Mouse (Mus musculus) embryonic stem cell, embryonic (primary cell): ENCODE results near the gene Cd2bp2.

ENCODE experiments used
- CTCF ChIA-PET, 4 experiments: fragments of 300-600 bp in 2 of 4; fragments of 350-600 bp in 2 of 4; sonication (Branson Sonifier 250); formaldehyde crosslinking; loops; one replicate each; lab custom pipeline; 2022; ENCODE audit warnings: inconsistent platforms in 2 of 4; lab: Charles Lee
- POLR2A ChIA-PET, 4 experiments: fragments of 300-600 bp in 2 of 4; fragments of 350-600 bp in 2 of 4; sonication (Branson Sonifier 250); formaldehyde crosslinking; loops; one replicate each; lab custom pipeline; 2022; ENCODE audit warnings: antibody characterized with exemption in 4 of 4, inconsistent platforms in 1 of 4; lab: Charles Lee

Cd2bp2 gene

GRCm38 (mm10) chr7:127187351-127187750, 8.5 kb downstream of the Cd2bp2 start:
- CTCF ChIA-PET: interaction anchor here in 3 of 4 experiments (0.6 to 2.1 kb wide), 4 partner anchors 22 to 122 kb away, joined by 3 to 4 read pairs (median 4); no protein-coding TSS in a partner anchor
- POLR2A ChIA-PET: interaction anchor here (0.6 to 15.0 kb wide), 13 partner anchors 10 to 205 kb away, joined by 3 to 162 read pairs (median 4); no protein-coding TSS in a partner anchor

- CTCF ChIA-PET: interaction anchor here in 2 of 4 experiments (0.6 to 2.1 kb wide), 6 partner anchors 9 to 727 kb away, joined by 3 to 4 read pairs (median 3); partner anchors contain the start of gene Kat8 (in 1 of the 2)
- POLR2A ChIA-PET: interaction anchor here in 2 of 4 experiments (0.8 to 15.0 kb wide), 6 partner anchors 9 to 72 kb away, joined by 3 to 162 read pairs (median 4); no protein-coding TSS in a partner anchor
Measured at GRCm38 (mm10) chr7:127185601-127186000, 10.2 kb downstream of the Cd2bp2 start.

- POLR2A ChIA-PET: interaction anchor here in 3 of 4 experiments (0.6 to 2.0 kb wide), 6 partner anchors 11 to 234 kb away, joined by 3 to 11 read pairs (median 4); partner anchors contain the start of genes Cd2bp2 (in 1 of the 3) and Maz (in 1 of the 3)
- CTCF ChIA-PET: interaction anchor here in 3 of 4 experiments (0.6 to 1.2 kb wide), 6 partner anchors 8 to 312 kb away, joined by 3 to 7 read pairs (median 4); no protein-coding TSS in a partner anchor
Measured at GRCm38 (mm10) chr7:127184720-127185119, 11.1 kb downstream of the Cd2bp2 start.

GRCm38 (mm10) chr7:127183828-127184227, 12.0 kb downstream of the Cd2bp2 start:
- POLR2A ChIA-PET: interaction anchor here in 2 of 4 experiments (0.9 to 2.6 kb wide), 9 partner anchors 9 to 73 kb away, joined by 3 to 11 read pairs (median 6); partner anchors contain the start of gene Cd2bp2 (in 1 of the 2)

DNA sequence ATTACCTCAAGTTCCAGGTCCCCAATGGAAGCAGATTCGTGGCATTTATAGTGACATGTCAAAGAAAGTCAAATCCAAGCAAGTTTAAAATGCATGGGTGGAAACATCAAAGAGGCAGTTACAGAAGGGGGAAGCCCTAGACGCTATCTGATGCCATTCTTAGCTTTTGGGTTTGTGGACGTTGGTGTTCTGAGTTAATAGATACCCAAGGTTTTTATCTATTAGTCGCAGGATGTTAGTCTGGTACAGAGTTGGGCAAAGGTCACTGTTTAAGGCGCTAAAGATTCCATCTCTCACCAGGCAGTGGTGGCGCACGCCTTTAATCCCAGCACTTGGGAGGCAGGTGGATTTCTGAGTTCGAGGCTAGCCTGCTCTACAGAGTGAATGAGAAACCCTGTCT, 12.5 kb downstream of the Cd2bp2 start:
- ChIA-PET CTCF (interaction anchor here in 2 of 4 experiments (0.7 to 3.6 kb wide), 7 partner anchors 12 to 385 kb away, joined by 3 to 20 read pairs (median 5); no protein-coding TSS in a partner anchor), POLR2A (interaction anchor here in 3 of 4 experiments (0.6 to 2.6 kb wide), 16 partner anchors 9 to 77 kb away, joined by 3 to 11 read pairs (median 4); partner anchors contain the start of genes Cd2bp2 (in 1 of the 3), Dctpp1 (in 1 of the 3), Sept1 (in 1 of the 3) and Zfp553 (in 1 of the 3))

More at GRCm38 (mm10) chr7:127183828-127184227, 12.0 kb downstream of the Cd2bp2 start:
- CTCF ChIA-PET: interaction anchor here (0.6 to 1.5 kb wide), 10 partner anchors 9 to 436 kb away, joined by 3 to 5 read pairs (median 3); no protein-coding TSS in a partner anchor

GRCm38 (mm10) chr7:127181724-127182123, 14.1 kb downstream of the Cd2bp2 start:
- POLR2A ChIA-PET: interaction anchor here (0.6 to 2.6 kb wide), 24 partner anchors 8 to 434 kb away, joined by 3 to 11 read pairs (median 4); partner anchors contain the start of genes Qprt (in 1 of the 4), Sept1 (in 1 of the 4), Spn (in 1 of the 4) and Zfp553 (in 1 of the 4)

GRCm38 (mm10) chr7:127180783-127181182, 15.1 kb downstream of the Cd2bp2 start:
- POLR2A ChIA-PET: interaction anchor here in 2 of 4 experiments (0.6 to 2.6 kb wide), 2 partner anchors 10 to 53 kb away, joined by 9 to 11 read pairs; no protein-coding TSS in a partner anchor
- CTCF ChIA-PET: interaction anchor here in 3 of 4 experiments (0.6 to 3.6 kb wide), 4 partner anchors 10 to 567 kb away, joined by 3 to 20 read pairs (median 9); no protein-coding TSS in a partner anchor

More at GRCm38 (mm10) chr7:127181724-127182123, 14.1 kb downstream of the Cd2bp2 start:
- CTCF ChIA-PET: interaction anchor here (0.6 to 3.6 kb wide), 57 partner anchors 8 to 1169 kb away, joined by 3 to 22 read pairs (median 4); partner anchors contain the start of genes 4930451I11Rik (in 1 of the 4), AI467606 (in 1 of the 4), Cd2bp2 (in 1 of the 4) and Mapk3 (in 1 of the 4)

GRCm38 (mm10) chr7:127176937-127177336, 18.9 kb downstream of the Cd2bp2 start:
- ChIA-PET CTCF (interaction anchor here in 3 of 4 experiments (0.5 to 1.3 kb wide), 10 partner anchors 9 to 479 kb away, joined by 3 to 6 read pairs (median 3); no protein-coding TSS in a partner anchor), POLR2A (interaction anchor here in 3 of 4 experiments (0.6 to 2.7 kb wide), 17 partner anchors 9 to 378 kb away, joined by 3 to 11 read pairs (median 3); partner anchors contain the start of genes Qprt (in 1 of the 3) and Zfp771 (in 1 of the 3))

DNA sequence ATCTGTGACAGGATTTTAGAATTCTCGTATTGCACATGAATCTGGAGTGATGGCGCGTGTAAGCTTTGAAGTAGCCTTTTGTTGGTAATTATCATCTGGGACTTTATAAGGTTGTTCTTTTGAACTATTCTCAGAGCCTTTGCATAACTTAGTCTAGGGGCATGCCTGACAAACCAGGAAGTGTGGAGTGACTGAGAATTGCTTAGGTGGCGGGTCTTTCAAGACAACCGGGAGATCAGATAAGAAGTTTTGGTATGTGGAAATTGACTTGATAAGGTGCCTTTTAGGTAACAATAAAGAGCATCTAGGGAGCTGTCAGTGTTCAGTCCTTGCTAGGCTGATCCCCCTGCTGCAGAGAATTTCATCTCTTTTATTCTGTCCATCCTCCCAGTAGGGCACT, 29.3 kb downstream of the Cd2bp2 start:
- ChIA-PET CTCF (no interaction called here), POLR2A (no interaction called here)

GRCm38 (mm10) chr7:127165607-127166493, 30.0 kb downstream of the Cd2bp2 start:
- POLR2A ChIA-PET: interaction anchor here (0.5 to 1.8 kb wide), 5 partner anchors 11 to 28 kb away, joined by 3 to 7 read pairs (median 3); no protein-coding TSS in a partner anchor
- CTCF ChIA-PET: interaction anchor here (0.5 to 1.0 kb wide), 5 partner anchors 16 to 410 kb away, joined by 3 to 5 read pairs (median 3); no protein-coding TSS in a partner anchor

- ChIA-PET POLR2A (interaction anchor here in 2 of 4 experiments (0.5 to 1.6 kb wide), 4 partner anchors 14 to 702 kb away, joined by 3 to 4 read pairs (median 4); no protein-coding TSS in a partner anchor), CTCF (interaction anchor here in 1 of 4 experiments (1.0 kb wide), 1 partner anchor 18 kb away, joined by 3 read pairs; no protein-coding TSS in a partner anchor)
Measured at GRCm38 (mm10) chr7:127164002-127164401, 31.8 kb downstream of the Cd2bp2 start.

DNA sequence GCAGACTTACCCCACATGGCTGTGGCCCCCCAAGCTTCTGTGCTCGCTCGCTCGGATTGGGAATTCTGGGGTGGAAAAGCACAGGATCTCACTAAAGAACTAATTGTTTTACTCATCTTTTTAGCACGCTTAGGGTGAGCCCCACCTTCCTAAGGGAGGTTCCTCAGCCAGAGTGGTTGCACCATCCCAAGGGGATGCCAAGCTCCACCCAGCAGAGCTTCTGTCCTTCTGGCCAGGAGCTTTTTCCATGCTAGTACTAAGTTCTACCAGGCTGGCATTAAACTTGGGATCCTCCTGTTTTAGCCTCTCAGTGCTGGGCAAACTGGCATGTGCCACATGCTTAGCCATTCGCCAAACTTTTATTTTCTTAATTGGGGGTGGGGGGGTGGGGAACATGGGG, 33.3 kb downstream of the Cd2bp2 start:
- ChIA-PET POLR2A (interaction anchor here in 3 of 4 experiments (0.6 to 1.4 kb wide), 4 partner anchors 13 to 350 kb away, joined by 3 read pairs; no protein-coding TSS in a partner anchor), CTCF (interaction anchor here in 1 of 4 experiments (0.6 kb wide), 1 partner anchor 46 kb away, joined by 4 read pairs; no protein-coding TSS in a partner anchor)

GRCm38 (mm10) chr7:127157548-127157947, 38.3 kb downstream of the Cd2bp2 start:
- ChIA-PET CTCF (no interaction called here), POLR2A (interaction anchor here in 1 of 4 experiments (1.3 to 1.4 kb wide), 2 partner anchors 29 to 40 kb away, joined by 3 read pairs; no protein-coding TSS in a partner anchor)

DNA sequence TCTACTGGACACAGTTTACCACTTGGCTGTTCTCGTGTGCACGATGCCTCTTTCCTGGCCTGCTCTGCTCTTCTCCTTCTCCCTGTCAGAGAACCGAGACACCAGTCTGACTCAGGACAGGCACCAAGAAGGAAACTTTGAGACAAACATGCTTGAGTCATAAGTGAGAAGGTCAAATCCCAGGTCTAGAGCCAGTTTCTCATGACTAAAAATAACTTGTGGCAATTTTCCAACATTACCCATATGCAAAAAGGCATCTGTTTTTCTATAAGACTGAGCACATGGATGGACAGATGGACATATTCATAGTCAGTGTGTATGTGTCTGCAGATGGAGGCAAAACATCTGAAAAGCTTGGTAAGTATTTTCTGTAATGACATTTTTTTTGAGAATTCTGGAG, 42.4 kb downstream of the Cd2bp2 start:
- POLR2A ChIA-PET: interaction anchor here in 1 of 4 experiments (0.6 kb wide), 2 partner anchors 12 to 374 kb away, joined by 3 read pairs; no protein-coding TSS in a partner anchor
- CTCF ChIA-PET: interaction anchor here in 1 of 4 experiments (0.6 kb wide), 1 partner anchor 25 kb away, joined by 4 read pairs; no protein-coding TSS in a partner anchor

DNA sequence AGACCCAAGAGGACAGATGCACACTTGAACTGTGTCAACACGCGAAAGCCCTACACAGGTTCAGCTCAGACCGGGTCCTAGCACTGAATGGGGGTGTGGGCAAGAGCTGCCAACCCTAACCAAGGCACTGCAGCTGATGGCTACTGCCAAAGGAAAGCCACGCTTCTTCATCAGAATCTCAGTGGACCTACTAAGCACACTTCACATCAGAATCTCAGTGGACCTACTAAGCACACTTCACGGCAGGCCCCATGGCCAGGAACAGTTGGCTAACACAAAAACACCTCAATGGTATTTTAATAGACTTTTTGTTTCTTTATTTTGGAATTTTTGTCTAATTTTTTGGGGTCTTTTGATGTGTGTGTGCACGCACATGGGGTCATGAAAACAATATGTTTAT, 43.4 kb downstream of the Cd2bp2 start:
- ChIA-PET CTCF (interaction anchor here in 1 of 4 experiments (0.5 kb wide), 1 partner anchor 29 kb away, joined by 11 read pairs; no protein-coding TSS in a partner anchor), POLR2A (interaction anchor here in 1 of 4 experiments (1.7 kb wide), 1 partner anchor 10 kb away, joined by 5 read pairs; no protein-coding TSS in a partner anchor)

- POLR2A ChIA-PET: interaction anchor here in 3 of 4 experiments (0.6 to 1.6 kb wide), 7 partner anchors 10 to 401 kb away, joined by 3 to 7 read pairs (median 3); no protein-coding TSS in a partner anchor
- CTCF ChIA-PET: interaction anchor here in 3 of 4 experiments (0.6 to 1.9 kb wide), 7 partner anchors 10 to 67 kb away, joined by 3 to 8 read pairs (median 5); partner anchors contain the start of gene Spn (in 1 of the 3)
Measured at GRCm38 (mm10) chr7:127147901-127148300, 47.9 kb downstream of the Cd2bp2 start.
